Comparison of ENCODE assay signal across 12 mouse cellular contexts in genomic region chr4:32326279-32326678, GRCm38 (mm10).
DNase-seq lines count a peak whose midpoint lies in the region; ATAC-seq and TF ChIP-seq lines count a peak whose summit lies in the region.
"Had no signal": no experiment of that assay in that cellular context is flagged by ENCODE, and none has a peak within 500 bp of the region (broad histone marks: within the 10 kb centered on the region; RNA-seq: fewer than 3 reads in every experiment).

No protein-coding gene starts in this region.

- H3K27ac ChIP-seq in heart, embryonic 10.5 days, result peak overlapping the region; percentile 83
- peak overlapping the region; percentile 84 for H3K27ac ChIP-seq in forebrain, postnatal 0 days (ENCODE audit: low read depth, low read length)
- H3K27ac ChIP-seq in midbrain, embryonic 10.5 days (replicated peaks), result peak overlapping the region; percentile 78
- H3K27ac ChIP-seq: liver, embryonic 13.5 days had no signal

- TF ChIP-seq CTCF in forebrain, postnatal 0 days (IDR thresholded peaks at IDR 0.05; ENCODE audit: low read depth), result no peak

- no peaks in the 10 kb centered on the region for H3K9me3 ChIP-seq in heart, embryonic 10.5 days
- H3K9me3 ChIP-seq in forebrain, postnatal 0 days (ENCODE audit: low read length), result no peaks in the 10 kb centered on the region
- no peaks in the 10 kb centered on the region; the same call in 1 of the 2 replicates for H3K9me3 ChIP-seq in midbrain, embryonic 10.5 days (replicated peaks)
- H3K9me3 ChIP-seq: G1E; liver, embryonic 13.5 days had no signal

- H3K9ac ChIP-seq in forebrain, postnatal 0 days, result peak overlapping the region; percentile 33
- H3K9ac ChIP-seq: liver, embryonic 13.5 days had no signal

- no peaks in the 10 kb centered on the region for H3K27me3 ChIP-seq in heart, embryonic 10.5 days (ENCODE audit: insufficient read depth, poor library complexity, severe bottlenecking)
- H3K27me3 ChIP-seq in forebrain, postnatal 0 days (ENCODE audit: insufficient read depth, low read length), result no peaks in the 10 kb centered on the region
- no peaks in the 10 kb centered on the region for H3K27me3 ChIP-seq in midbrain, embryonic 10.5 days (ENCODE audit: low read depth, poor library complexity, severe bottlenecking)
- H3K27me3 ChIP-seq: liver, embryonic 13.5 days had no signal

- peak overlapping the region; percentile 5; the same call in 1 of the 2 replicates for H3K4me3 ChIP-seq in heart, embryonic 10.5 days
- no peak overlapping the region for H3K4me3 ChIP-seq in forebrain, postnatal 0 days (ENCODE audit: low read depth, low read length)
- H3K4me3 ChIP-seq in midbrain, embryonic 10.5 days, result no peak overlapping the region
- H3K4me3 ChIP-seq: liver, embryonic 13.5 days; megakaryocyte, embryonic 14.5 days had no signal

- ATAC-seq in forebrain, postnatal 0 days, result peak; percentile 49

- H3K4me2 ChIP-seq in forebrain, postnatal 0 days (ENCODE audit: low read depth), result peak overlapping the region; percentile 13; the same call in 1 of the 2 replicates
- H3K4me2 ChIP-seq: liver, embryonic 13.5 days had no signal

- peaks cover 54% of the 10 kb centered on the region for H3K4me1 ChIP-seq in heart, embryonic 10.5 days
- H3K4me1 ChIP-seq in forebrain, postnatal 0 days (ENCODE audit: insufficient read depth), result peaks cover 18% of the 10 kb centered on the region
- peaks cover 59% of the 10 kb centered on the region for H3K4me1 ChIP-seq in midbrain, embryonic 10.5 days

- intact Hi-C loops in heart, postnatal 25 days (cut with DNase I), result no loop called here

- WGBS in heart, embryonic 10.5 days, result 57% methylated on average over 10 of the region's 10 CpGs
- 27% methylated on average over 10 of the region's 10 CpGs for WGBS in forebrain, postnatal 0 days
- 72% methylated on average over 10 of the region's 10 CpGs for WGBS in midbrain, embryonic 10.5 days

- DNase-seq in heart, embryonic 10.5 days (ENCODE audit: low spot score), result peak; percentile 54
- DNase-seq in heart, postnatal 25 days (ENCODE audit: low spot score), result no peak
- peak; percentile 43 for DNase-seq in brain, adult 2 months (ENCODE audit: low read depth, low spot score)
- DNase-seq in forebrain, postnatal 0 days, result peak; percentile 48
- DNase-seq in midbrain, embryonic 10.5 days (ENCODE audit: low spot score), result no peak
- DNase-seq in T-cell, adult 2 months (ENCODE audit: low spot score), result no peak
- no peak for DNase-seq in spleen, postnatal 10 days (ENCODE audit: low spot score in 2 of 2)
- DNase-seq in cerebellum, postnatal 4 days (ENCODE audit: low spot score in 2 of 2), result no peak
- DNase-seq: kidney, adult 9 months; liver, embryonic 13.5 days had no signal

- peaks cover 3% of the 10 kb centered on the region; the same call in 1 of the 2 replicates for H3K36me3 ChIP-seq in heart, embryonic 10.5 days
- no peaks in the 10 kb centered on the region for H3K36me3 ChIP-seq in forebrain, postnatal 0 days (ENCODE audit: insufficient read depth)
- peaks cover 10% of the 10 kb centered on the region for H3K36me3 ChIP-seq in midbrain, embryonic 10.5 days
- H3K36me3 ChIP-seq: G1E; liver, embryonic 13.5 days had no signal

Comparison
In these comparisons a context has a peak if more than half of its experiments do, and no peak if none do; other contexts are left out.
1. DNase-seq: peak in heart, embryonic 10.5 days (single experiment), brain, adult 2 months (single experiment) and forebrain, postnatal 0 days (single experiment); none in heart, postnatal 25 days (single experiment), midbrain, embryonic 10.5 days (single experiment), T-cell, adult 2 months (single experiment), spleen, postnatal 10 days (0 of 2) and cerebellum, postnatal 4 days (0 of 2).
2. Peak in every context shown above with its lines, with median percentiles within 50 percentile points of each other: H3K27ac ChIP-seq.